Mouse (Mus musculus) erythroblast, embryonic 14.5 days (primary cell): Measurements from ENCODE around the gene Tm7sf2. TPM values are rescaled to one million over a fixed set of nuclear protein-coding genes. Genes with fewer than 3 reads are reported as not detected.

ENCODE experiments used
- H3K27me3 ChIP-seq: 2 replicates; pipeline ENCODE4 v1.6.1; 2012; ENCODE audit warnings: inconsistent platforms; ENCODE audit not compliant: control insufficient read depth
- H3K36me3 ChIP-seq: 2 replicates; pipeline ENCODE4 v1.6.1; 2012; ENCODE audit warnings: mild to moderate bottlenecking, inconsistent platforms; ENCODE audit not compliant: control insufficient read depth
- H3K4me1 ChIP-seq: 2 replicates; pipeline ENCODE4 v1.6.1; 2012; ENCODE audit warnings: inconsistent platforms; ENCODE audit not compliant: control insufficient read depth
- H3K4me3 ChIP-seq: replicated peaks from 2 replicates; pipeline ENCODE3; 2012; ENCODE audit warnings: moderate library complexity, mild to moderate bottlenecking, inconsistent platforms
- H3K9me3 ChIP-seq: 2 replicates; pipeline ENCODE4 v1.6.1; 2012; ENCODE audit warnings: low read length, inconsistent platforms, mixed read lengths; ENCODE audit not compliant: control insufficient read depth
- GATA1 ChIP-seq: IDR thresholded peaks from 2 replicates; pipeline ENCODE4 v1.6.1; 2012; ENCODE audit warnings: low read length, inconsistent platforms, mixed read lengths
- TAL1 ChIP-seq: IDR thresholded peaks from 3 replicates; pipeline ENCODE4 v1.6.1; 2012; ENCODE audit warnings: low read length, inconsistent platforms, mixed read lengths
- polyA plus RNA-seq: library from polyadenylated mRNA; stranded (reverse); fragments of >175 nt; gene quantifications from 2 replicates; pipeline ENCODE4 v1.2.3, GENCODE M21; 2012

Gene Tm7sf2
- polyA plus RNA-seq, 1 experiment, result 1.4 TPM

DNA sequence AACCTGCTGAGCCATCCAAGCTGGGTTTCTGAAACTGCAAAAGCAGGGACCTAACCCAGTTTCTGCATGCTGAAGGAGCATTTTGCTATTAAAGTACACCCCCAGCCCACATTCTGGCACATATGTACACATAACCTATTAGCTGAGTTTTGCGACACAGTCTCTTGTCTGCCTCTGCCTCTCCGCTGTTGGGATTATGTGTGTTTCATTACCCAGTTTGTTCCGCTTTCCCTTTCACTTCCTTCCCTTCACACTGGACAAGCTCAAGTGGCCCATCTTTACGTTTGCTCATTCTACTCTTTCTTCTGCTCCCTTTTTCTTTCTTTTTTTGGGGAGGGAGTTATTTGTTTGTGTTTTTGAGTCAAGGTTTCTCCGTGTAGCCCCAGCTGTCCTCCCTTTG, 5.7 kb upstream of the Tm7sf2 start:
- H3K4me1 ChIP-seq, result peaks cover 36% of the 10 kb centered on the region
- H3K27me3 ChIP-seq, result no peaks in the 10 kb centered on the region
- peaks cover 55% of the 10 kb centered on the region for H3K36me3 ChIP-seq
- TF ChIP-seq TAL1 (no peak), GATA1 (no peak)
- no peak overlapping the region for H3K4me3 ChIP-seq
- H3K9me3 ChIP-seq, result no peaks in the 10 kb centered on the region

DNA sequence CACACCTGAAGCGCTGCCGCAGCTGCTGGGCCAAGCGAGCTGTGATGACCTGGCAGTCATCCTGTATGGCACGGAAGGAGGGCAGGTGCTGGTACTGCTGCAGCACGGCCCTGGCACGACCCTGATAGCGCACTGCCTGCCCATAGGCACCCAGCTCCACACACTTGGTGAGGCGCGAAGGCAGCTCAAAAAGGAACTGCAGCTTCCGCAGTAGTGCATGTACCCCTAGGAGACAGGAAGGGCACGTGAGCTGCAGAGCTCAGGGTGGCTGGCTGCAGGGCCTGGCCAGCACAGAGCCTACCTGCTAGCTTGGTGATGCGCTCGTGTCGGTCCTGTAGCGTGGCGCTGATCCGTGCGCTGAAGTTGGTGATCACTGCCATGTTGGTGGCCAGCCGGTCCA, 3.1 kb upstream of the Tm7sf2 start:
- TF ChIP-seq GATA1 (no peak), TAL1 (no peak)
- H3K4me3 ChIP-seq, result no peak overlapping the region
- peaks cover 45% of the 10 kb centered on the region for H3K4me1 ChIP-seq
- peaks cover 64% of the 10 kb centered on the region for H3K36me3 ChIP-seq
- no peaks in the 10 kb centered on the region for H3K9me3 ChIP-seq
- H3K27me3 ChIP-seq, result no peaks in the 10 kb centered on the region

DNA sequence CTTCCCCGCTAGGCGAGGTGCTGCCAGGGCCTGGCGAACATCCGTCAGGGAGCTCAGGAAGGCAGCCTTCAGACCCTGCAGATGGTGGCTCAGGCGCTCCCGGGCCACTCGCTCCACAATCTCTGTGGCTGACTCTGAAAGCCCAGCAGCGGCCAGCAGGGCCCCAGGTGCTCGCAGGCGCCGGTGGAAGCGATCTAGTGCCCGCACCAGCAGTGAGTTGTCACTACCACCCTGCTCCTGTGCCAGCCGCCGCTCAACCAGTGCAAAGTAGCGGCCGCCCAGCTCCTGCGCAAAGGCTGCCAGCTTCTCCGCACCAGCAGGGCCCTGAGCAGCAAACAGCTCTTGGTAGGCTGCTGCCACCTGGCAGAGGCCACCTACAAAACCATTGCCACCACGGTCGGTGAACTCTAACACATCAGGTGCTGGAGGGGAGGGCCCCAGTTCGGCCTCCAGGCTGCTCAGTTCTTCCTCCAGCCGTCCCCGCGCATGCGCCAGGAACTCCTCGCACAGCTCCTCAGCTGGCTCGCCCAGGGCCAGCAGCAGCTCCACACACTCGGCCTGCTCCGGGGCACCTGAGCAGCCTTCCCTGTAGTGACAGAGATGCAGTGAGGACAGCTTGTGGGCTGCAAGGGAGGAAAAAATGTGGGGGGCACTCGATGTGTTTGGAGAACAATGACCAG, 2.5 kb upstream of the Tm7sf2 start:
- H3K36me3 ChIP-seq, result peaks cover 63% of the 10 kb centered on the region
- no peaks in the 10 kb centered on the region for H3K9me3 ChIP-seq
- TF ChIP-seq GATA1, result no peak
- H3K27me3 ChIP-seq, result no peaks in the 10 kb centered on the region
- H3K4me3 ChIP-seq, result no peak overlapping the region
- peaks cover 41% of the 10 kb centered on the region for H3K4me1 ChIP-seq

DNA sequence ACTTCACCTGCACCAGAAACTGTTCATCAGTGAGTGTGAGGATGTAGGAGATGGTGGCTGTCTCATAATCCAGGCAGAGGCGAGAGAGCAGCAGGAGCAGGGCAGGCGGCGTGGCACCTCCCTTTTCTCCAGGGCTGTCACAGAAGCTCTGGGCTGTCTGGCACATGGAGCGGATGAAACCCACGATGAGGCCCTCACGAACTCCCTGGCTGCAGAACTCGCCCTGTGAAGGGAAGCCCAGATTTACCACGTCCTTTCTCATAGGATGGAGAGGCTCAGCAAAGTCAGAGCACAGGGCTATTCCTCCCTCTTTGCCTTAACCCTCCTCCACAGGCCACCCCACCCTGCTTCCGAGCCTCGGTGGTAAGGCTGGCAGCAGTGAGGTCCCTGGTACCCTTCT, 1.7 kb upstream of the Tm7sf2 start:
- Histone ChIP-seq H3K36me3 (peaks cover 59% of the 10 kb centered on the region), H3K9me3 (no peaks in the 10 kb centered on the region), H3K4me3 (no peak overlapping the region), H3K4me1 (peaks cover 36% of the 10 kb centered on the region), H3K27me3 (no peaks in the 10 kb centered on the region)
- no peak for TF ChIP-seq GATA1
- TF ChIP-seq TAL1, result no peak

DNA sequence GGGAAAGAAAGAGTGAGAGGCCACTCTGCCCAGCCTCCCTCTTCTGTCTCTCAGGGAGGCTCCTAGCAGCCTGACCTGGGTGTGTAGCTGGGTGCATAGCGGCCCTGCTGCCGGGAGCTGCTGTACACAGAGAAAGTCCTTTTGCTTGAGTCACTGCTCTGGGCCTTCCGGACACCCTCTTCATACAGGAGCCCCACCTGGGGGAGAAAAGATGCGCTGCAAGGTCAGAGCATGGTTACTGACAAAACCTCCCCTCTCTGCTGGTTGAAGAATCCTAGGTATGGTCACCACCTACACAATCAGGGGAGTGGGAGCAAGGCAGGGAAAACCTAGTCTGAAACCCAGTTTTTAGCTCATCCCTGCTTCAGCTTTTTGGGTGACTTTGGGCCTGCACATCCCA, 778 bp upstream of the Tm7sf2 start:
- H3K36me3 ChIP-seq, result peaks cover 54% of the 10 kb centered on the region

DNA sequence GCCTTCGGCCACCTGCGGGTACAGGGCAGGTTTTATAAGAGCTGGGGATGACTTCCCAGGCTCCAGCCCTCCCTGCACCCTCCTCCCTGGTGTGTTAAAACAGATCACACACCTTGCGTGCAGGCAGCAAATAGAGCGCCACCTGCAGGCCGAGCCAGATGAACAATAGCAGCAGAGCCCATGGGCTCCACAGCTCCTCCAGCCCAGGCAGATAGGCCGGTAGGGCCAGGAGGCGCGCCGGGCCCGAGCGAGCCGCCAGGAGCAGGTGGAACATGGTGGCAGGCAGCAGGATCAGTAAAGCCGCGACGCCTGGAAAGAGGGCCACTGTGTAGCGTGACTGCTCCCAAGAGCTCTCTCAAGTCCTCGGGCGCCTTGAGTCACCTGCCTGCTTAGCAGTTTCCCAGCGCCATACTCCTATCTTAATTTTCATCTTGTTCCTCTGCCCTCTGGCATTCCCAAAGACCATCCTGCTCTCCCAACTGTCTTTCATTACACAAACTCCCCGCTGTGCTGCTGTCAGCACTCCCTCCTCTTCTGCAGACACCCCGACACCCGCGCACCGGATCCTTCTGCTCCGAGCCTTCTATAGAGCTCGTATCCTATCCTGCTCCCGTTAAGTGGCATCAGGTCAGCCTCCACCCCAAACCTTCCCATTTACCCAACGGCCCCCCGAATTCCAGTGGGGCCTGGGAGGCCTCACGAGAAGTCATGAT, 1.0 kb downstream of the Tm7sf2 start:
- Histone ChIP-seq H3K4me3 (peak overlapping the region; percentile 71), H3K9me3 (no peaks in the 10 kb centered on the region), H3K36me3 (peaks cover 55% of the 10 kb centered on the region), H3K27me3 (no peaks in the 10 kb centered on the region), H3K4me1 (peaks cover 53% of the 10 kb centered on the region)
- TF ChIP-seq GATA1, result no peak
- TF ChIP-seq TAL1, result no peak

More for the DNA sequence above, 778 bp upstream of the Tm7sf2 start:
- Histone ChIP-seq H3K4me3 (no peak overlapping the region), H3K4me1 (peaks cover 36% of the 10 kb centered on the region), H3K9me3 (no peaks in the 10 kb centered on the region), H3K27me3 (no peaks in the 10 kb centered on the region)
- TF ChIP-seq GATA1 (no peak), TAL1 (no peak)

DNA sequence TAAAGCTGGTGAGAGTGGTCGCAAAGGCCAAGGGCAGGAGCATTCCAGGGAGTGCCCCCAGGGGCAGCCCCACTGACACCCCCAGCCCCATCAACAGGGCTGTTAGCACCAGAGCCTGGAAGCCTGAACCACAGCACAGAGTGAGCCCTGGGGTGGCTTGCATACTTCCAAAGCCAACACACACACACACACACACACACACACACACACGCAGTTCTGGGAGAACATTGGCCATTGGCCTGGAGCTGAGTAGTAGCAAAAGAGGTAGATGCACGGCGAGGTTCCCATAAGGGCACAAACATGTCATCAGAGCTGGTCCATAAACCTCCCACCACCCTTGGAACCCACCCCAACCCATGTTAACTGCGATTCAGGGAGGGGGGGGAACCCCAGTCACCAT, 1.6 kb downstream of the Tm7sf2 start:
- peaks cover 59% of the 10 kb centered on the region for H3K4me1 ChIP-seq
- TF ChIP-seq GATA1 (no peak), TAL1 (no peak)

DNA sequence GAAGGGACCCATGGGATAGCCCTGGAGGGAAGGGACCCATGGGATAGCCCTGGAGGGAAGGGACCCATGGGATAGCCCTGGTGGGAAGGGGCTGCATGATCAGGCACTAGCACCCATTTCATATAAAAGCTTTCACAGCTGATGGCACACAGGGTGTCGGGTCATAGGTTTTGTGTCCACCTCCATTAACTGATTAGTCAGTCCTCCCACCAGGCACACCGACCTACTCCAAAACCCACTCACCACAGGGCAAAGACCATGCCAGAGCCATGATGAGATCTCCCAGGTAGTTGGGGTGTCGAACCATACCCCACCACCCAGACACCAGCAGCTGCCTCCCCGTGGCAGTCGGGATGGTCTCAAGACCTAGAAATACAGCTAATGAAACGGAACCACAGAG, 5.1 kb downstream of the Tm7sf2 start:
- Histone ChIP-seq H3K9me3 (no peaks in the 10 kb centered on the region), H3K4me3 (peak overlapping the region; percentile 70), H3K27me3 (no peaks in the 10 kb centered on the region), H3K4me1 (peaks cover 65% of the 10 kb centered on the region), H3K36me3 (peaks cover 34% of the 10 kb centered on the region)
- no peak for TF ChIP-seq TAL1
- TF ChIP-seq GATA1, result no peak

More for the DNA sequence above, 1.6 kb downstream of the Tm7sf2 start:
- H3K27me3 ChIP-seq, result no peaks in the 10 kb centered on the region
- H3K36me3 ChIP-seq, result peaks cover 55% of the 10 kb centered on the region
- peak overlapping the region; percentile 71 for H3K4me3 ChIP-seq
- no peaks in the 10 kb centered on the region for H3K9me3 ChIP-seq

DNA sequence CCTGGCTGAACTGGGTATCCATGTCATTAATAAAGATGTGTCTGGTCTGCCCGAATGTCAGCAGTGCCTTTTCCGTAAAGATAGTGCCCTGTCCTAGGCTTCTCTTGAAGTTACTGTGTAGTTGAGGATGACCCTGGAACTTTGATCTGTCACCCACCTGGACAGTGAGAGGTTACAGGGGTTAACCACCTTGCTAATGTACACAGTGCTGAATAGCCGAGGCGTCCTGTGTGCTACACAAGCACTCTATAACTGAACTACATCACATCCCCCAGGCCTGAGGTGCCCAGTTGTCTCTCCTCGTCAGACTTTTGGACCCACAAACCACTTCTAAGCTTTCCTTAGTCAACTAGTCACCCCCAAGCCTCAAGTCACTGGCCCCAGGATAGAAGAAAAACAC, 5.8 kb downstream of the Tm7sf2 start:
- Histone ChIP-seq H3K4me3 (peak overlapping the region; percentile 70), H3K4me1 (peaks cover 58% of the 10 kb centered on the region), H3K27me3 (no peaks in the 10 kb centered on the region), H3K36me3 (peaks cover 35% of the 10 kb centered on the region), H3K9me3 (no peaks in the 10 kb centered on the region)
- TF ChIP-seq TAL1, result no peak
- TF ChIP-seq GATA1, result no peak
